Mouse (Mus musculus) heart, postnatal 36 days (tissue): Measurements from ENCODE around the gene Ccr9. TPM values are rescaled to one million over a fixed set of nuclear protein-coding genes. Genes with fewer than 3 reads are reported as not detected.
"Not testable (repeated sequence)": the region's sequence is repeated elsewhere in the genome, so short reads cannot be mapped to it uniquely, and the experiment has no call there.

ENCODE experiments used
- DNase-seq, 2 experiments: peaks; one replicate each; pipeline ENCODE4 v3.0.0; 2021 to 2022
- intact Hi-C: fragments of 180-260 bp; cut with DNase I; formaldehyde crosslinking; loops from one replicate; pipeline ENCODE4 v1.15.1; 2025
- total RNA-seq, 2 experiments: library from RNA; stranded (reverse); gene quantifications; 2 replicates each; pipeline ENCODE4 v1.2.3; 2021

Gene Ccr9
- total RNA-seq, 2 experiments from 2014 or later, result not detected

GRCm38 (mm10) chr9:123709226-123709625 is 31.0 kb downstream of the Ccr9 start:
- intact Hi-C loops, result loop anchor here (5.0 kb wide), 1 partner anchor 72 kb away; no protein-coding TSS in a partner anchor
- DNase-seq, result no peak

DNA sequence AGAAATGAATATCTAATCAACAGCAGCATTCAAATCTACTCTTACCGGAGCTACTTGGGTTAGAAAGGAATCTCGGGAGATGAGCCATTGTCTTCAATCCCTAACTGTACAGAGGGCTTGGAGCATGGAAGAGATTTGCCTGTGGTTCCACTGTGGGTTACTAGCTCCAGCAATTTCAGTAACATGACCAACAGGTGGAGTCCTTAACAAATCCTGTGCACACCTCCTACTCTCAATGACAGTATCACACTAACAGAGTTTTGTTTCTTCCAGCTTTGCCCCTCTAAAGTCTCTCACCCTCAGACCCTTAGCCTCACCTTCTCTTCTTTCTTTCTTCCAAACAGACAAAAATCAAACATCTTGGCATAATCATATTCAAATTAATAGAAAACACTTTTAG is 34.9 kb downstream of the Ccr9 start:
- intact Hi-C loops, result no loop called here
- DNase-seq, result no peak

DNA sequence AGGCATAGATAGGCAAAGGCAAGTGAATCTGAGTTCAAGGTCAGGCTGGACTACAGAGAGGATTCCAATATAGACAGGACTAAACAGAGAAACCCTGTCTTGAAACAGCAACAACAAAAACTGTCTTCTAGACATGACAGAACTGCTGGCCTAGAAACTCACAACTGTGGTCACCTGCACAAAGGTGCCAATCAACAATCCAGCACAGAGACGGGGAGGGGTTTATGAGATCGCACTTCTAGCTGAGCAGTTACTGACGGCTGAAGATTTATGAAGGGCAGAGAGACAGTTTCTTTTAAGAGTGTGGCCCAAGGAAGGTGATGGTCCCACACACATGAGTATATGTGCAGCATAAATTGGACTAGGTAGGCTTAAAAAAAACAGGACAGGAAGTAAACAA is 38.1 kb downstream of the Ccr9 start:
- DNase-seq, result no peak
- intact Hi-C loops, result loop anchor here (2.0 kb wide), 1 partner anchor 78 kb away; no protein-coding TSS in a partner anchor

DNA sequence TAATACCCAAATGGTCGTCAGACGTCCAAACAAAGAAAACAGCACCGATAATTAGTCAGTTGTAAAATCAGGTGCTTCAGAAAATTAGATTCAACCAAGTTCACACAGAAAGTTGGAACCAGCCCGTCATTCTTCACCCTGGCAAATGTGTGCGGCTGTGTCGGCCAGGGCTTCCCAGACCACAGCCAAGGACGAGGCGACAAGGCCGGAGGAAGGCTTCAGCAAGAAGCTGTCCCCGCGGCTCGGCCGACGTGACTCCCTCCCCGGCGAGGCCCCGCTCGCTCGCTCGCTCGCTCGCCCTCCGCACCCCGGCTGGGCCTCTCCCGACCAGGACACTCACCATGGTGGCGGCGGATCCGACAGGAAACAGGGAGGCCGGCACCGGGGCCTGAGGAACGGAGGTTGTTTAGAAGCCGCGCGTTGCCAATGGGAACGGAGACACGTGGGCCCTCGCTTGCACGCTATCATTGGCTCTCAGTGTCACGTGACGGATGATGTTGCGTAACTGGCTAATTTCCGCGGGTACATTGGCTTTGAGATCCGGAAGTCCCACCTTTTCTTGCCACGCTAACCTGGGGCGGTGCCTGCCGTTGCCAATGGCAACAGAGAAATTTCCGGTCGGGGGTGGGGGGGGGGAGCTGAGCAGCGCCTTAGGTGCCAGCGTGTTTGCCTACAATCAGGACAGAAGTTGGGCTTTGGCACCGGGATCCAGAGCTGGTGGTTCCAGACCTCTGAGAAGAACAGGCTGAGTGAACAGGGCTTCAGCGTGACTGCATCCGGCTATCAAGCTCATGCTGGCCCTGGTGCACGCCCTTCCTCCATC is 39.2 kb downstream of the Ccr9 start, which contains the start of gene Lztfl1:
Gene Lztfl1, minus strand, starts transcription at position 512 of the 823 bp plus-strand sequence.
- peak; percentile 93 to 94 for DNase-seq
- intact Hi-C loops, result loop anchor here (2.0 kb wide), 1 partner anchor 77 kb away; no protein-coding TSS in a partner anchor

DNA sequence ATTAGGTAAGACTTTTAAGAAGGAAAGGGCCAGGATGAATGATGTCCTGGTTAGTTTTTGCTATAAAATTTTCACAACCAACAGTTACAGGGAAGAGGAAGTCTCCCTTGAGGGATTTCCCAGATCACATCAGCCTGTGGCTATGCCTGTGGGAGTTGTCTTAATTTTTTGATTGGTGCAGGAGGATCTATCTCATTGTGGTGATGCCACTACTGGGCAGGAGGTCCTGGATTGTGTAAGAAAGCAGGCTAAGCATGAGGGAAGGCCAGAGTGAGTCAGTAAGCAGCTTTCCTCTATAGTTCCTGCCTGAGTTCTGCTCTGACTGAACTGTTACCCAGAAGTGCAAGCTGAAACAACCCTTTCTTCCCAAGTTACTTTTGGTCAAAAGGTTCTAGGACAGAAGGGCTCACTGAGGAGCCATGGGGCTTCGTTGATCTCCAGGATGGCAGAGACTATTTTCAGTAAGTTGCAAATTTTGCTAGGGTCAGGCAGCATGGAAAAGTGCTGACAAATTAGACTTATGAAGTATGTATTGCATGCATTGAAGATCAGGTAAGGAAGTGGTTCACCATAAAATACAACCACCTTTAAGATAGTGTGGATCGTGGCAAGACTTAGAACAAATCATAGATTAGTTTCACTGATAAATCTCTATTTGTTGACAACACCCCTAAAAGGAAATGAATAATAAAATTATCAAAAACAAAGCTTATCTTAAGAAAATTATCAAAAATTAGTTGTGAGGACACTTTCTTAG is 44.7 kb downstream of the Ccr9 start:
- no peak for DNase-seq
- intact Hi-C loops, result loop anchor here (5.0 kb wide), 1 partner anchor 124 kb away; no protein-coding TSS in a partner anchor

- no peak for DNase-seq
- intact Hi-C loops, result no loop called here
These were observed 53.0 kb downstream of the Ccr9 start for GRCm38 (mm10) chr9:123731271-123731670.

GRCm38 (mm10) chr9:123734133-123734532 is 55.9 kb downstream of the Ccr9 start:
- intact Hi-C loops, result no loop called here

DNA sequence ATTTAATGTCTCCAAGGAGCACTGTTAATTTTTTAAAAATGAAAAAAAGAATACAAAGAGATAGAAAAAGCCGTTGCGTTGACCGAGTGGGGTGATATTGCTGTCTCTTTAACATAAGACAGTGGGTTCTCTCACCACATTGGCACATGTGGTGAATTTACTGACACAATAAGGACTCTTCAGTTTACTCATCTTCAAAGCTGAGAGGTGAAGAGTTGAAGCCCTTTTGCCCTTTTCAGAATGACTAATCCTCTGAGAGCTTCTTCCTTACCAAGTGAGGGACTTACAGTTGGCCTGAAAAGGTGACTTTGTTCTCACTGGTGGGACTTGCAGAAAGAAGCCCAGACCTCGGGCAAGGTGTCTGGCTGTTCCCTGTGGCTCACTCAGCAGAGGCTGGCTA is 62.6 kb downstream of the Ccr9 start:
- no peak for DNase-seq
- intact Hi-C loops, result no loop called here

More at GRCm38 (mm10) chr9:123734133-123734532, 55.9 kb downstream of the Ccr9 start:
- DNase-seq, result no peak

- intact Hi-C loops, DNase-seq: not testable (repeated sequence)
These were observed 71.4 kb downstream of the Ccr9 start for GRCm38 (mm10) chr9:123749687-123750086.

DNA sequence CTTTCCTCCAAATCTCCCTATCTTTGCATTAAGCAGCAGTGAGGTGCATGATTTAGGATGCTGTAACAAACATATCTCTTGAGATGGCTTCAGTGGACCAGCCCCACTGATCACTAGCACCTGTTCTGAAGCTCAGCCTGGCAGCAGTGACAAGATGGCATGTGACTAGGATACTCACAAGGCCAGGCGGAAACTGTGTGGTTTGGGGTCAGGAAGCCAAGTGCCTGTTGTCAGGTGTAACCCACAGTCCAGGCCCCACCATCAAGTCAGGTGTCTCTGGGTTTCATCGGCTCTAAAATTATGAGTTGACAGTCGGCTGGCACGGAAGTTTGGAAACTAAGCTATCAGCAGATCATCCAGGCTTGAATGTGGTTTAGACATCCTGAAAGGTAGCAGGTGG is 76.1 kb downstream of the Ccr9 start:
- intact Hi-C loops, result no loop called here
- no peak for DNase-seq

DNA sequence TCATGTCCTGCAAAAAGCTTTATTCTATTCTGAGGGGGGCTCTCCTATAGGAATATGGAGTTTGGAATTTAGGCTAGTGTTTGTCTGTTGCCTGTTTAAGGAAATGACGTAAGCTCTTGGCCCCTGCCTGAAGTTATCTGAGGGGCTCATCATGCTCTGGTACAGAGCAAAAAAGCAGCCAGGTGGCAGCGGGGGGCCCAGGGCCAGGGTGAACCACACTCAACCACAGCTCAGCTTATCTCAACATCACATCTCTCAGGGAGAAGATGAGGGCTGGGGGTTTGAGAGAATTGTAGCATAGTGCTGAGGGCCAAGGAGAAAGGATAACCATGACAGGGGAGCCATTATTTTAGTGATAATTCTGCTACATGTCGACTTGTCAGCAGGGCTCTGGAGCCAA is 78.5 kb downstream of the Ccr9 start:
- intact Hi-C loops, result no loop called here
- DNase-seq, result no peak

DNA sequence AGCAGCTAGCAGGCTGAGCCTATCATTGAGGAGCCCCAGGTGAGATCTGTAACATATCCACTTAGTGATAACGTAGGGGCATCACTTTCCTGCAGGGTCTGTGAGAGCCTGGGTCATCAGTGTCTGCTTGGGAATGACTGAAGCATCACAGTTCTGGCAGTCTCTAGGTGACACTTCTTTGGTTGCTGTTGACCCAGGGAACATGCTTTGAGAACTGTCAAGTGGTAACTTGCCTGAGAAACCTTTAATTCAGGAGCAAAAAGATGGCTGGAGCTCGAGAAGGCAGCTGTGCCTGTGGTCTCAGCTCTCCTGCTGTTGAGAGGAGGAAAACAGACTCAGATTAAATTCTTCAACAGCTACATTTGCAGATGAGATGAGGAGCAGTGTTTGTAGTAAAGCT is 79.1 kb downstream of the Ccr9 start:
- DNase-seq, result no peak
- intact Hi-C loops, result no loop called here

- DNase-seq, result no peak
- intact Hi-C loops, result no loop called here
These were observed 79.9 kb downstream of the Ccr9 start for GRCm38 (mm10) chr9:123758156-123758555.

- intact Hi-C loops, result no loop called here
- DNase-seq, result no peak
These were observed 80.4 kb downstream of the Ccr9 start for GRCm38 (mm10) chr9:123758645-123759044.

DNA sequence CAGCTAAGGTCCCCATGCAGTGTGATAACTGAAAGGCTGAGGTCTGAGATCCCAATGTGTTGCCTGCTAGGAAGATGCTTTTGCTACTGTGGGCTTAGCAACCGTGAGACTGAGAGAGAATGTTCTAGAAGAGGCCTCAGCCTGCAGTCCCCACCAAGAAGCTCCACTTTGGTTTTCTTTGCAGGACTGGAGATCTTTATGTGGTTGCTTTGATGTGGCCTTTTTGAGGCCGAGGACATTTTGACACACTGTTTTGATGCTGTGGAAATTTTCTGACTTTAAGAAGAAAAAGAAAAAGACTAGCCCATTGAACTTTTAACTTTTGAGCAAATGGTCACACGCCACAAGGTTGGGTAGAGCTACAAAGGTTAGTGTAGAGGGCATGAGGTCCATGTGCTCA is 82.6 kb downstream of the Ccr9 start:
- DNase-seq, result no peak
- intact Hi-C loops, result no loop called here

DNA sequence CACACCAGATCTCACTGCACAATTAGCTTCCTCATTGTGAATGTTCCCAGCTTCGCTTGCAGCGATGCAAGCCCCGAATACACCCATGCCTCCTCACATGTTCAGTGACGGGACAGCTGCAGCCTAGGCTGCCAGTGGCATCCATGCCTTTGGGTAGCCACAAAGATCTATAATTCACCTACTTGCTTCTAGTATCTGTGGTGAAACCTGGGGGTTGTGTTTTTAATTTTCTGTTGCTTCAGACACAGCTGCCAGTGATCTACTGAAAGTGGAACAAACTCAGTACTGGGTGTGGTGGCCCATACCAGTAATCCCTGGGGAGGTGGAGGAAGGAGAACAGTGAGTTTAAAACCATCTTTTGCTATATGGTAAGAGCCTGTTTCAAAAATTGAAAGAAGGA is 84.6 kb downstream of the Ccr9 start:
- intact Hi-C loops, result no loop called here
- DNase-seq, result no peak

- intact Hi-C loops, result no loop called here
- DNase-seq, result no peak
These were observed 85.5 kb downstream of the Ccr9 start for GRCm38 (mm10) chr9:123763771-123764170.

- no peak for DNase-seq
- intact Hi-C loops, result no loop called here
These were observed 88.8 kb downstream of the Ccr9 start for GRCm38 (mm10) chr9:123766996-123767395.

DNA sequence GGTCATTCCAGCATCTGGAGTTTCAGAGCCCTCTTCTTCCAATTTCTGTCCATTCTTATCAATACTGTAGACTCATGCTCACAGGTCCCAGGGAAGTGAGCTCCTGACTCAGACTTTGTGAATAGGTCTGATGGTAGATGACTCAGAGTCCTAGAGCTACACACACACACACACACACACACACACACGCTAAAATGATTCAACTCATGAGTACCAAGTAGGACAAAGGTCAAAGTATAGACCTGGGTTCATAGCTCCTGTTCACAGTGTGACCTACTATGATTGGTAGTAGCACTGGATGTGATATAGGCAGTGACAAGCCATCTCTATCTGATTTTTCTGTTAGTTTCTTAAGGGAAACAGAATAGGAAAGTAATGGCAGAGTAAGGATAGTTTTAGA is 90.2 kb downstream of the Ccr9 start:
- no peak for DNase-seq
- intact Hi-C loops, result no loop called here

DNA sequence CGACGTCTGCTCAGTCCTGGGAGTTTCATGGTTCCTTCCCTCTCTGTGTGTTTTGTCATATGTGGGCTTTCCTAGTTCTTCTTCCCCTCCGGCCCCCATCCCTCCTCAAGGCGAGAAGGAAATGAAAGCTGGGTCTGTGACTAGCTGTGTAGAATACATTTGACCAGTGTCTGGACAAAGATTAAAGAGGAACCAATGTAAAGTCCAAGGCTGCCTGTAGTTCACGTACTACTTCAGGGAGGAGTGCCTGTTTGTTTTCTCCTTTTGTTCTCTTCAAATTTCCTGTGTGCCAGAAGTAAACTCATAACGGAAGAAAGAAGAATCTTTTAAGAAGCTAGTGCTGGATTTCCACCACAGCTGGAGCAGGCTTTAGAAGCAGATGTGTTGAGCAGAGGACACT is 91.3 kb downstream of the Ccr9 start:
- no peak for DNase-seq
- intact Hi-C loops, result no loop called here

DNA sequence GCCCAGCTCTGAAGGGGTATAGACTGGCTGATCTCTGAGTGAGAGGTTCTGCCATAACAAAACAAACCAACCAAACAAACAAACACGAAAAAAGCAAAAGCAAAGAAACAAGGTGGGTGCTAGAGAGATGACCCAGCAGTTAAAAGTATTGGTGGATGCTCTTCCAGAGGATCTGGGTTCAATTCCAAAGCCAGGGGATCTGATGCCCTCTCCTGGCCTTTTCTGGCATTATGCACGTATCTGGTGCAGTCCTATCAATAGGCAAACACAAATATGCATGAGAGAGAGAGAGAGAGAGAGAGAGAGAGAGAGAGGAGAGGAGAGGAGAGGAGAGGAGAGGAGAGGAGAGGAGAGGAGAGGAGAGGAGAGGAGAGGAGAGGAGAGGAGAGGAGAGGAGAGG is 95.1 kb downstream of the Ccr9 start:
- intact Hi-C loops, DNase-seq: not testable (repeated sequence)
